Mouse (Mus musculus) liver, embryonic 14.5 days (tissue): ENCODE data around the gene G6pc3. TPM values are rescaled to one million over a fixed set of nuclear protein-coding genes. Genes with fewer than 3 reads are reported as not detected.

Experiments used
- ATAC-seq: fragments of 200-750 bp; cut with Nextera tagmentation; 2 replicates; pipeline ENCODE4 v1.8.0; 2017; ENCODE audit warnings: moderate number of reproducible peaks, mild to moderate bottlenecking, moderate library complexity; ENCODE audit not compliant: insufficient read depth
- DNase-seq, 3 experiments: peaks; one replicate each; pipeline ENCODE4 v3.0.0-alpha.2; 2012 to 2013; ENCODE audit warnings: low read depth in 3 of 3, low spot score in 3 of 3
- H3K27ac ChIP-seq: fragments of 300-500 bp; sonication (generic); 2 replicates; pipeline ENCODE4 v1.5.1; 2014; ENCODE audit warnings: moderate library complexity, mild to moderate bottlenecking, control low read depth, inconsistent platforms
- H3K27me3 ChIP-seq: fragments of 300-500 bp; sonication (generic); 2 replicates; pipeline ENCODE4 v1.6.1; 2014; ENCODE audit warnings: mild to moderate bottlenecking, low read length, moderate library complexity; ENCODE audit not compliant: control insufficient read depth, insufficient read depth
- H3K36me3 ChIP-seq: fragments of 300-500 bp; sonication (generic); replicated peaks from 2 replicates; pipeline ENCODE4 v1.6.1; 2014; ENCODE audit warnings: low read depth; ENCODE audit not compliant: control insufficient read depth, insufficient read depth
- H3K4me1 ChIP-seq, 2 experiments: fragments of 200-500 bp in 1 of 2; fragments of 300-500 bp in 1 of 2; sonication (generic) in 1 of 2; replicated peaks; 2 replicates each; pipeline ENCODE4 v1.6.1; 2012 to 2014; ENCODE audit warnings: antibody characterized with exemption in 1 of 2, inconsistent platforms in 1 of 2, low read length in 1 of 2; ENCODE audit not compliant: control insufficient read depth in 2 of 2, insufficient read depth in 2 of 2
- H3K4me2 ChIP-seq: fragments of 300-500 bp; sonication (generic); 2 replicates; pipeline ENCODE4 v1.6.1; 2014; ENCODE audit warnings: low read depth, mild to moderate bottlenecking, control low read depth, moderate library complexity
- H3K4me3 ChIP-seq, 2 experiments: fragments of 200-500 bp in 1 of 2; fragments of 300-500 bp in 1 of 2; sonication (generic) in 1 of 2; 2 replicates each; pipeline ENCODE4 v1.5.1; 2012 to 2014; ENCODE audit warnings: low read depth in 2 of 2, low read length in 2 of 2, mild to moderate bottlenecking in 2 of 2, control low read depth in 1 of 2, inconsistent platforms in 1 of 2, moderate library complexity in 1 of 2; ENCODE audit not compliant: insufficient read depth in 1 of 2
- H3K9ac ChIP-seq: fragments of 300-500 bp; sonication (generic); replicated peaks from 2 replicates; pipeline ENCODE4 v1.6.1; 2014; ENCODE audit warnings: mild to moderate bottlenecking, control low read depth, moderate library complexity
- H3K9me3 ChIP-seq: fragments of 300-500 bp; sonication (generic); 2 replicates; pipeline ENCODE4 v1.6.1; 2016; ENCODE audit warnings: low read length, mixed read lengths; ENCODE audit not compliant: control insufficient read depth
- CTCF ChIP-seq: IDR thresholded peaks from 2 replicates; pipeline ENCODE4 v1.5.1; 2016; ENCODE audit warnings: antibody characterized with exemption, low read depth, control low read depth
- EP300 ChIP-seq: IDR thresholded peaks from 2 replicates; pipeline ENCODE4 v1.6.1; 2016; ENCODE audit warnings: antibody characterized with exemption, low read depth
- WGBS: fragments of 180-500 bp; shearing (Covaris S2); extraction: QIAGEN DNeasy Blood & Tissue Kit; methylation state at CpG from one replicate; pipeline ENCODE4 v1.1.7; 2014; ENCODE audit not compliant: insufficient replicate concordance; 5-methylcytosine and 5-hydroxymethylcytosine counted together
- polyA plus RNA-seq, 2 experiments: library from polyadenylated mRNA; depleted of rRNA in 1 of 2; stranded (reverse) in 1 of 2; unstranded in 1 of 2; fragments of >200 nt; fragmentation: Nextera tagmentation in 1 of 2; extraction: Ambion mirVana in 1 of 2; gene quantifications; 2 replicates each; pipeline versions ENCODE4 v1.2.1 to v1.2.3; 2012 to 2014

The G6pc3 gene
- polyA plus RNA-seq, 2 experiments: 7.3 to 12.6 TPM

- Histone ChIP-seq H3K36me3 (no peaks in the 10 kb centered on the region; the same call in 1 of the 2 replicates), H3K27me3 (peaks cover 39% of the 10 kb centered on the region), H3K4me1 (peaks cover 0 to 5% of the 10 kb centered on the region in 2 experiments; a peak in 3 of 4 replicates), H3K9ac (peak within 1 kb of the TSS; percentile 58), H3K27ac (no peak within 1 kb of the TSS), H3K4me3 (peak within 1 kb of the TSS; percentile 47 to 56), H3K4me2 (peak within 1 kb of the TSS; percentile 66), H3K9me3 (no peaks in the 10 kb centered on the region)
- DNase-seq: peak in 1 of 3 experiments; percentile 47
- TF ChIP-seq EP300: no peak
- no peak for TF ChIP-seq CTCF
- ATAC-seq: peak; percentile 8
- WGBS: 3% methylated on average over 45 of the region's 50 CpGs
Measured at GRCm38 (mm10) chr11:102145471-102146001, 43.9 kb upstream of the G6pc3 start, which contains the start of gene Nags. Nags (plus strand) TSS chr11:102145513.

- Histone ChIP-seq H3K4me2 (peak overlapping the region; percentile 66), H3K9ac (peak overlapping the region; percentile 58), H3K27ac (no peak overlapping the region), H3K36me3 (no peaks in the 10 kb centered on the region; the same call in 1 of the 2 replicates), H3K9me3 (no peaks in the 10 kb centered on the region), H3K4me1 (peaks cover 0 to 5% of the 10 kb centered on the region in 2 experiments; a peak in 3 of 4 replicates), H3K4me3 (peak overlapping the region; percentile 47 to 56), H3K27me3 (peaks cover 39% of the 10 kb centered on the region)
- under 1% methylated on average over 16 of the region's 16 CpGs for WGBS
- peak; percentile 67 for ATAC-seq
- TF ChIP-seq EP300: no peak
- no peak for TF ChIP-seq CTCF
- DNase-seq: peak in 2 of 3 experiments; percentile 38 to 44
Measured at GRCm38 (mm10) chr11:102146005-102146404, 43.4 kb upstream of the G6pc3 start.

DNA sequence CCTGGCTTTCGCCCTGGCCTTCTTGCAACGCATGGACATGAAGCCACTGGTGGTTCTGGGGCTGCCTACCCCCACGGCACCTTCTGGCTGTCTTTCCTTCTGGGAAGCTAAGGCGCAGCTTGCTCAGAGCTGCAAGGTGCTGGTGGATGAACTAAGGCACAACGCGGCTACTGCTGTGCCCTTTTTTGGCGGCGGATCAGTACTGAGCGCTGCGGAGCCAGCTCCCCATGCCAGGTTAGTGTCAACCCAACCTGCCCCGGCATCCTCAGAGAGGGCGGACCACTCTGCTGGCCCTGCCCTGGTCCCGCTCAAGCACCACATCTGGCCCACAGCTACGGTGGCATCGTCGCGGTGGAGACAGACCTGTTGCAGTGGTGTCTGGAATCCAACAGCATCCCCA is 42.9 kb upstream of the G6pc3 start:
- Histone ChIP-seq H3K36me3 (no peaks in the 10 kb centered on the region; the same call in 1 of the 2 replicates), H3K4me2 (peak overlapping the region; percentile 66), H3K27me3 (peaks cover 39% of the 10 kb centered on the region), H3K27ac (no peak overlapping the region), H3K4me3 (peak overlapping the region; percentile 47 to 56), H3K9me3 (no peaks in the 10 kb centered on the region), H3K9ac (peak overlapping the region; percentile 58), H3K4me1 (peaks cover 0 to 5% of the 10 kb centered on the region in 2 experiments; a peak in 3 of 4 replicates)
- 10% methylated on average over 17 of the region's 17 CpGs for WGBS
- no peak for TF ChIP-seq CTCF
- TF ChIP-seq EP300: no peak
- ATAC-seq: no peak
- DNase-seq: no peak

DNA sequence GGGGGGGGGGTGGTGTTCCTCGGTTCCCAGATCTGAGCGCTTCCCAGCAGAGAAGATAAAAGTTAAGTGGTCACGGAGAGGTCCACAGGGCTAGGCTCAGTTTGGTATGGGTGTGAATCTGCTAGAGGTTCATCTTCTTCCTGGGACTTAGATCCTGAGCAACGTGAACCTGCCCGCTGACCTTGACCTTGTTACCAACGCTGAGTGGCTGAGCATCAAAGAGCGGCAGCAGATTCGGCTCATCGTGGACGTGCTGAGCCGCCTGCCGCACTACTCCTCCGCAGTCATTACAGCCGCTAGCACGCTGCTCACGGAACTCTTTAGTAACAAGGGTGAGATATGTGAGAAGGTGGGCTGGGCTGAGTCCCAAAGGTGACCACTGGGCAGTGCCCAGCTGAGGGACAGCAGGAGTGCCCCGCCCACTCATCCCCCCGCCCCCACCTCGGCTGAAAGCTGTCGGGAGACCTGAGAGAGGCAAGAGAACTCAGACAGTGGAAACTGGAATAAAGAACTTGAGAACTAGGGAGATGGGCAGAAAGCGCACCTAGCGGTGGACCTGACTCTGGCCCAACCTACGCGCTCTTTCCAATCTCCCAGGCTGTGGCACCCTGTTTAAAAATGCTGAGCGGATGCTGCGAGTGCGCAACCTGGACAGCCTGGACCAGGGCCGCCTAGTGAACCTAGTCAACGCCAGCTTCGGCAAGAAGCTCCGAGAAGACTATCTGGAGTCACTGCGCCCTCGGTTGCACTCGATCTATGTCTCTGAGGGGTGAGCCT is 42.0 kb upstream of the G6pc3 start:
- H3K36me3 ChIP-seq: no peaks in the 10 kb centered on the region; the same call in 1 of the 2 replicates
- no peak for ATAC-seq
- H3K4me2 ChIP-seq: peak overlapping the region; percentile 66
- H3K27ac ChIP-seq: no peak overlapping the region
- H3K9ac ChIP-seq: no peak overlapping the region
- H3K4me1 ChIP-seq: peaks cover 0 to 5% of the 10 kb centered on the region in 2 experiments; a peak in 3 of 4 replicates
- peaks cover 39% of the 10 kb centered on the region for H3K27me3 ChIP-seq
- H3K4me3 ChIP-seq: peak overlapping the region in 1 of 2 experiments; percentile 56; a peak in 2 of 4 replicates
- H3K9me3 ChIP-seq: no peaks in the 10 kb centered on the region
- WGBS: 19% methylated on average over 34 of the region's 34 CpGs
- DNase-seq: no peak
- TF ChIP-seq EP300 (no peak), CTCF (no peak)
